Mouse (Mus musculus): ENCODE data around the gene Serpinb12. TPM values are rescaled to one million over a fixed set of nuclear protein-coding genes. Genes with fewer than 3 reads are reported as not detected.

Gene Serpinb12
- polyA plus RNA-seq, 1 experiment from 2014 or later, result 0.07 TPM

DNA sequence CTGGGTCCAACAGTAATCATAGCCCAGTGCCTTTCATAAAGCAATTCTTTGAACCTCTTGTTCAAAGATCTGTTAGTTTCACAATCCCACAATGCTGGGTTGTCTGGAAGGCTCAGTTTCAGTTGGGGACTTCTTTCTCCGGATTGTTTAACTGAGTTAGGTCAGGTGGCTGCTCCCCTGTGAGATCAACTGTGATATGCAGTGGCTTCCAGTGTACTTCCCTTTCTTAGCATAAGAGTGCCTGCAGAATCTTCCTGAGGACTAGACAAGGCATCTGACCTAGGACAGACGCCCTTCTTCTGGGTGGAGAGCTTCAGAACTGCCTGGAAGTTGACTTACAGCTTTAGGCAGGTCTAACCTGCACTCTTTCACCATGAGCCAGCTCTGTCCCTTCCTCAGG, 49.6 kb downstream of the Serpinb12 start:
- H3K4me3 ChIP-seq (ENCODE audit: low read depth, low read length), result no peak overlapping the region
- H3K27me3 ChIP-seq (ENCODE audit: control insufficient read depth, insufficient read depth, low read depth, low read length), result no peaks in the 10 kb centered on the region
- no peaks in the 10 kb centered on the region for H3K9me3 ChIP-seq (replicated peaks; ENCODE audit: control insufficient read depth, low read length)
- no peaks in the 10 kb centered on the region for H3K36me3 ChIP-seq (ENCODE audit: control insufficient read depth, insufficient read depth)
- no peak overlapping the region for H3K4me2 ChIP-seq (ENCODE audit: low read depth, low read length)
- no peak for ATAC-seq (ENCODE audit: low read depth)
- 20% methylated on average over 2 of the region's 2 CpGs for WGBS (ENCODE audit: insufficient replicate concordance)
- no peak overlapping the region for H3K9ac ChIP-seq (ENCODE audit: low read depth, low read length)
- no peak overlapping the region for H3K27ac ChIP-seq (ENCODE audit: low read length)
- H3K4me1 ChIP-seq (ENCODE audit: control insufficient read depth, low read depth, low read length), result no peaks in the 10 kb centered on the region

DNA sequence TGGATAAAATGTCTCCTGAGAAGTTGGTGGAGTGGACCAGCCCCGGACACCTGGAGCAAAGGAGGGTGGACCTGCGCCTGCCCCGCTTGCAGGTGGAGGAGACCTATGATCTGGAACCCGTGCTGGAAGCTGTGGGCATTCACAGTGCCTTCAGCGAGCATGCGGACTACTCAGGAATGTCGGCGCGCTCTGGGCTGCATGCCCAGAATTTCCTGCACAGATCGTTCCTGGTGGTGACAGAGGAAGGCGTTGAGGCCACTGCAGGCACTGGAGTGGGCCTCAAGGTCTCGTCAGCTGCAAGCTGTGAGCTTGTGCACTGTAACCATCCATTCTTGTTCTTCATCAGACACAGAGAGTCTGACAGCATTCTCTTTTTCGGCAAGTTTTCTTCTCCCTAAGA, 66.2 kb downstream of the Serpinb12 start:
- Histone ChIP-seq H3K27ac (ENCODE audit: low read length) (no peak overlapping the region), H3K9me3 (replicated peaks; ENCODE audit: control insufficient read depth, low read length) (no peaks in the 10 kb centered on the region), H3K4me1 (ENCODE audit: control insufficient read depth, low read depth, low read length) (no peaks in the 10 kb centered on the region), H3K27me3 (ENCODE audit: control insufficient read depth, insufficient read depth, low read depth, low read length) (no peaks in the 10 kb centered on the region), H3K9ac (ENCODE audit: low read depth, low read length) (no peak overlapping the region), H3K36me3 (ENCODE audit: control insufficient read depth, insufficient read depth) (no peaks in the 10 kb centered on the region), H3K4me2 (ENCODE audit: low read depth, low read length) (no peak overlapping the region), H3K4me3 (ENCODE audit: low read depth, low read length) (no peak overlapping the region)
- WGBS (ENCODE audit: insufficient replicate concordance), result 60% methylated on average over 13 of the region's 13 CpGs
- no peak for ATAC-seq (ENCODE audit: low read depth)

DNA sequence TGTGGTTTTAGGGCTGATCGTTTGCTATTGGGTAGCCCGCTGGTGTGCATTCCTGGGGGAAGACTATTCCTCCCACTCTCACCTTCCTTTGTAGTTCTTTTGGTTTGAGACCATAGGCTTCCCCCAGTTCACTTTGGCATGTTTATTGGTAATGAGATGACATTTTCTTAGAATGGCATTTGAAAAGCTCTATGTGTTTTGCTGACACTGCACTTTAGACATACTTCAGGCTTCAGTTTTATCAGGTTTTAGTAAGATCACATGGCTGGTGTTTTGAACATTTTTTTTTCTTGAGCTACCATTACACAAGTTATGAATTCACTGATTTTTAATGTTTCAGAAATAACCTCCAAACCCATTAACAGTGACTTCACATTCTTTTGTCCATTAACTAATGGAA, 67.5 kb downstream of the Serpinb12 start:
- Histone ChIP-seq H3K36me3 (ENCODE audit: control insufficient read depth, insufficient read depth) (no peaks in the 10 kb centered on the region), H3K4me3 (ENCODE audit: low read depth, low read length) (no peak overlapping the region), H3K27ac (ENCODE audit: low read length) (no peak overlapping the region), H3K9ac (ENCODE audit: low read depth, low read length) (no peak overlapping the region), H3K27me3 (ENCODE audit: control insufficient read depth, insufficient read depth, low read depth, low read length) (no peaks in the 10 kb centered on the region), H3K4me1 (ENCODE audit: control insufficient read depth, low read depth, low read length) (no peaks in the 10 kb centered on the region), H3K9me3 (replicated peaks; ENCODE audit: control insufficient read depth, low read length) (no peaks in the 10 kb centered on the region), H3K4me2 (ENCODE audit: low read depth, low read length) (no peak overlapping the region)
- 76% methylated on average over 2 of the region's 2 CpGs for WGBS (ENCODE audit: insufficient replicate concordance)
- ATAC-seq (ENCODE audit: low read depth), result no peak

DNA sequence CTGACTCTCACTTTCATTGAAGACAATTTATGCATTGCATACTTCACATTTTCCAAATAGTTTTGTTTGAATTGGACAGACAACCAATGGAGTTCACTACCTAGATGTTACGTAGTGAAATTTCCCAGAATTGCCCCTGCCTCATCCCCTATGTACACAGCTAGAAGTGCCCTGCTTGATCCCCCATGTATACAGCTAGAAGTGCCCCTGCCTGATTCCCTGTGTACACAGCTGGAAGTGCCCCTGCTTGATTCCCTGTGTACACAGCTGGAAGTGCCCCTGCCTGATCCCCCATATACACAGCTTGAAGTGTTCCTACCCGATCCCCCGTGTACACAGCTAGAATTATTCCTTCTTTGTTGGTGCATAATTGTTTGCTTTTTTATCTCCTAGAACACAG, 72.1 kb downstream of the Serpinb12 start:
- 67% methylated on average over 3 of the region's 3 CpGs for WGBS (ENCODE audit: insufficient replicate concordance)
- Histone ChIP-seq H3K27ac (ENCODE audit: low read length) (no peak overlapping the region), H3K4me2 (ENCODE audit: low read depth, low read length) (no peak overlapping the region), H3K9me3 (replicated peaks; ENCODE audit: control insufficient read depth, low read length) (no peaks in the 10 kb centered on the region), H3K27me3 (ENCODE audit: control insufficient read depth, insufficient read depth, low read depth, low read length) (no peaks in the 10 kb centered on the region), H3K4me3 (ENCODE audit: low read depth, low read length) (no peak overlapping the region), H3K36me3 (ENCODE audit: control insufficient read depth, insufficient read depth) (no peaks in the 10 kb centered on the region), H3K9ac (ENCODE audit: low read depth, low read length) (no peak overlapping the region), H3K4me1 (ENCODE audit: control insufficient read depth, low read depth, low read length) (no peaks in the 10 kb centered on the region)
- ATAC-seq (ENCODE audit: low read depth), result no peak

Other genes starting within 250 kb of the Serpinb12 start
- gene Bcl2, start 220.2 kb upstream of the Serpinb12 start, polyA plus RNA-seq (2015; fragmentation: Nextera tagmentation; extraction: Ambion mirVana), result 0.77 and 0.97 TPM in 2 replicates
- 3.5 and 3.6 TPM in 2 replicates for gene Kdsr, start 174.7 kb upstream of the Serpinb12 start, polyA plus RNA-seq (2015; fragmentation: Nextera tagmentation; extraction: Ambion mirVana)
- 22.6 and 23.3 TPM in 2 replicates for gene Vps4b, start 137.7 kb upstream of the Serpinb12 start, polyA plus RNA-seq (2015; fragmentation: Nextera tagmentation; extraction: Ambion mirVana)
- not detected in 2 replicates for gene Serpinb5, start 73.3 kb upstream of the Serpinb12 start, polyA plus RNA-seq (2015; fragmentation: Nextera tagmentation; extraction: Ambion mirVana)
- gene Serpinb13, start 46.5 kb downstream of the Serpinb12 start, polyA plus RNA-seq (2015; fragmentation: Nextera tagmentation; extraction: Ambion mirVana), result not detected in 2 replicates
- not detected in 2 replicates for gene Serpinb3a, start 117.9 kb downstream of the Serpinb12 start, polyA plus RNA-seq (2015; fragmentation: Nextera tagmentation; extraction: Ambion mirVana)
- not detected in 2 replicates for gene Serpinb3d, start 149.1 kb downstream of the Serpinb12 start, polyA plus RNA-seq (2015; fragmentation: Nextera tagmentation; extraction: Ambion mirVana)